Mouse (Mus musculus) retina, postnatal 7 days (tissue): ENCODE results near the gene Car7.
"Not testable (repeated sequence)": the region's sequence is repeated elsewhere in the genome, so short reads cannot be mapped to it uniquely, and the experiment has no call there.

Source experiments
- DNase-seq: peaks from one replicate; pipeline ENCODE4 v3.0.0-alpha.2; 2012; ENCODE audit warnings: low read depth, low spot score

Gene Car7

GRCm38 (mm10) chr8:104569559-104569958 is 35.1 kb downstream of the Car7 start:
- DNase-seq: peak; percentile 9

DNA sequence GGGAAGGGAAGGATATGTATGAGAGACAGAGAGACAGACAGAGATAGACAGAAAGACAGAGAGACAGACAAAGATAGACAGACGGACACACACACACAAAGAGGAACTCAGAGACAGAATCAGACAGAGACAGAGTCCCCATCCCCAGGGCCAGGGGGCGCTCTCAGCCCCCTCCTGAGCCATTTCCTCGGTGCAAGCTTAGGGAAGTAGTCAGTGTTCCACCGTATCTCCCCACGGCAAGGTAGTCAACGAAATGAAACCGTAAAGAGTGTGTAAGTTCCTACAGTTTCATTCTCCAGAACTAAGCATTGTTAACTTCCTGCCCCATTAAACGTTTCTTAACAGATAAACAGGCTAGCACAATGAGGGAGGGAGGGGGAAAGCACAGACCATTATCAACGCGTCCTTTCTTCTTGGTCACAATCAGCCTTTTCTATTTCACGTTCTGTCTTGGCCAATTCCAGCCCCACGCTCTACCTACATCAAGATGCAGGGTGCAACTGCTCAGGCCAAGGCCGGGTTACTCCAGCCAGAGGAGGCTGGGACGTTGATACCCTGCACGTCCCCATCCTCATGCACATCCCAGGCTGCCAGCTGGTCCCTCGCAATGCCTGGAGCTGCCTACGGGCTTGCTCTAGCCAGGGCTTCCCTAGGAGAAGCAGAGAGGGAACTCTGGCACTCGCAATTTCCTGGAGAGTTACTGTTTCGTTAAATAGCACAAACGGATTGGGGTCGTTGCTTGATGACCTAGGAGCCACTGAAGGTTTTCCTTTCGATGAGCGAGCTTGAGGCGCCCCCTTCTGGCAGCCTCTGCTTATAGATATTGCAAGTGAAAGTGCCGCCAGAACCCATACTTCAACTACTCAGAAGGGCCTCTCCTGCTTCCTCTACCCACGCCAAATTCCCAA is 36.2 kb downstream of the Car7 start:
- peak; percentile 74 for DNase-seq

DNA sequence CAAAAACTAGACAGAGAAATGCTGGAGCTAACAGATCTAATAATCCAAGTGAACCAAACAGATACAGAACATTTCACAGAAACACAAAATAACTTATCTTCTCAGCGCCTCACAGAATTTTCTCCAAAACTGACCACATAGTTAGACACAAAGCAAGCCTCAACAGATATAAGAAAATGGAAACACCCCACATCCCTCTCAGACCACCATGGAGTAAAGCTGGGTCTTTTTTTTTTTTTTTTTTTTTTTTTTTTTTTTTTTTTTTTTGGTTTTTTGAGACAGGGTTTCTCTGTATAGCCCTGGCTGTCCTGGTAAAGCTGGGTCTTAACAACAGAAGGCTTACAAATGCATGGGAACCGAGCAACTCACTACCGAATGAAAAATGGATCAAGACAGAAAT is 42.3 kb downstream of the Car7 start:
- DNase-seq: no peak

GRCm38 (mm10) chr8:104577606-104578005 is 43.1 kb downstream of the Car7 start:
- not testable (repeated sequence) for DNase-seq

DNA sequence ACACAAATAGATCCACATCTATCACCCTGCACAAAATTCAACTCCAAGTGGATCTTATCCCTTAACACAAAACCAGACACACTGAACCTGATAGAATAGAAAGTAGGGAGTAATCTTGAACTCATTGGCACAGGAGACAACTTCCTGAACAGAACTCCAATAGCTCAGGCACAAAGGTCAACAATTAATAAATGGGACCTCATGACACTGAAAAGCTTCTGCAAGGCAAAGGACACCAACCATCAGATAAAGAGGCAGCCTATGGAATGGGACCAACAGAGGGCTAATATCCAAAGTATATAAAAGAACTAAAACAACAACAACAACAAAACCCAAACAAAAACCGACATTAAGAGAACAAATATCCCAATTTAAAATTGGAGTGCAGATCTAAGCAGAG is 50.0 kb downstream of the Car7 start:
- DNase-seq: no peak

- DNase-seq: no peak
Measured at GRCm38 (mm10) chr8:104590284-104590683, 55.8 kb downstream of the Car7 start.

GRCm38 (mm10) chr8:104591133-104591834 is 56.8 kb downstream of the Car7 start, which contains the start of gene Pdp2:
Pdp2 (plus strand) TSS chr8:104591451.
- peak; percentile 84 for DNase-seq

DNA sequence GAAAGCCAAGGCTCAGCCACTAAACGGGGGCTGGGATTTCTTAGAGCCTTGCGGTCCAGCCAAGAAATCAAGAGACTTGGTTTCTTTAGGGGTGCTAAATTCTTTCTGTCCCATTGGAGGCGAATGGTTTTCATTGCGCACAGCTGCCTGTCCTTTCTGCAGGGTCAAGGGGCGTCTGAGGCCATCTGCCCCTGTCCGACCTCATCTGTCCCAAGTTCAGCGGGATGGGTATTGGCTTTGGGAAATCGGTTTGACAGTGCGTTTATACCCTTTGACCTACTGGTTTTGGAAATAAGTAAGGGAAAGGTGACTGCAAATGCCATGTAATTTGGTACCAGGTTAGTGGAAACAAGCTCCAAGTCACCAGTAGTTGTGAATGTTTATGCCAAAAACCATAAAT is 57.4 kb downstream of the Car7 start:
- no peak for DNase-seq

DNA sequence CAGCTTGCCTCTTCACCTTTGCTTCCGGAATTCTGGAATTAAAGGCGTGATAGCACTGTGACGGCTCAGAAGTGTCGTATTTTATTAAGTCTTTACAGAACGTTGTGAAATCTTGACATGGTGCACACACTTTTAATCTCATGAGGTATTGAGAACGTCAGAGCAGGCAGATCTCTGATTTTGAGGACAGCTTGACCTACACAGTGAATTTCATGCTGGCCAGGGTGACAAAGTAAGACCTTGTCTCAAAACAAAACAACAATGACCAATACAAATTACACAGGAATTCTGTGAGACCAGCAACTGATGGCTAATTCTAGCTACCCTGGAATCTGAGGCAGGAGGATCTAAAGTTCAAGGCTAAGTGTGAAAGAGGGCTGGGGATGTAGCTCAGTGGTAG is 58.1 kb downstream of the Car7 start:
- no peak for DNase-seq

- no peak for DNase-seq
Measured at GRCm38 (mm10) chr8:104593536-104594325, 59.2 kb downstream of the Car7 start.

DNA sequence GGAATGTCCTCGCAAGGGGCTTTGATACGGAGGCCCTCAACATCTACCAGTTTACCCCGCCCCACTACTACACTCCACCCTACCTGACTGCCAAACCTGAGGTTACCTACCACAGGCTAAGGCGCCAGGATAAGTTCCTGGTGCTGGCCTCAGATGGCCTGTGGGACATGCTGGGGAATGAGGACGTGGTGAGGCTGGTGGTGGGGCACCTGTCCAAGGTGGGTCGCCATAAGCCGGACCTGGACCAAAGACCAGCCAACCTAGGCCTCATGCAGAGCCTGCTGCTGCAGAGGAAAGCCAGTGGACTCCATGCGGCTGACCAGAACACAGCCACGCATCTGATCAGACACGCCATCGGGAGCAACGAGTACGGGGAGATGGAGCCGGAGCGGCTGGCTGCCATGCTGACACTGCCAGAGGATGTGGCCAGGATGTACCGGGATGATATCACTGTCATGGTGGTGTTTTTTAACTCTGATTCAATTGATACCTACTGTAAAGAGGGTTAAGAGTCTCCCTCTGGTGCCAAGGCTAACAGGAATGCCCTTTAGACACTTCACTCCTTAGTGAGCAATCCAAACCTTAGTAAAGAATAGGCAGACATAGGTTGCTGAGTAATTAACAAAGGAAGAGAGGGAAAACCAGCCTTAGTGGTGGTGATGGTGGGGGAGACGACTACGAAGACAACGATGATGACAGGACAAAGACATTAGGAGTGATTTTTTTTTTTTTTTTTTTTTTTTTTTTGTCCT is 60.3 kb downstream of the Car7 start:
- no peak for DNase-seq

DNA sequence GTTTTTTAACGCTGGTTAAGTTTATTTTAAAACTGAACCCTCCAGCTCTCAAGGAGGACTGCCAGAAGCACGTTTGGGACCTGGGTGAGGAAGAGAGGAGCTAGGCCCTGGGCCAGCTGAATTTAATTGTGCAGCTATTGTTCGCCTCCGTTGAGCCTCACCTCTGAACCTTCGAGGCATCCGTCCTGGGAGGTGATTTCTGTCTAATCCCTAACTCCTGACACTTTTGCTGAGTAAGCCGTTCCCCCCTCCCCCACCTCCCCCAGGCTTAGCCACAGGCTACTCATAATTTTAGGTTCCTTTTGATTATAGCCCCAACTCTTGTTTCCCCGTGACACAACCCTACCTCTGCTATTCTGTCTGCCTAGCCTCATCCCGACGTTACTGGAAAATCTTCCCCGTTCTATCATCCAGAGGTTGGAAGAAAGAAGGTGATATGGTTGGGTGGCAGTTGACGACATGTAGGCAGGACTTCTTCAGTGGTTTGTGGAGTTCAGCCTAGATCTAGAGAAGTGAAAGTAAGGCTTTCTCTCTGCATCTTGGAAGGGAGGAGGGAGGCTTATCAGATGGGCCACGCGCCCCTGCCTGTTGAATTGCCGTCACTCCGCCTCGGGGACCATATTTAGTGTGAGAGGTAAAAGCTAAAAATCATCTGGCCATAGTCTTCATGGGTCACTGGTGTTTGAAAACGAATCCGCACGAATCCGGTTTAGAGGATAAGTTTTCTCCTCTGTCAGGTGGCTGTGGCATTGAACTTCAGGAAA is 61.5 kb downstream of the Car7 start:
- DNase-seq: no peak

DNA sequence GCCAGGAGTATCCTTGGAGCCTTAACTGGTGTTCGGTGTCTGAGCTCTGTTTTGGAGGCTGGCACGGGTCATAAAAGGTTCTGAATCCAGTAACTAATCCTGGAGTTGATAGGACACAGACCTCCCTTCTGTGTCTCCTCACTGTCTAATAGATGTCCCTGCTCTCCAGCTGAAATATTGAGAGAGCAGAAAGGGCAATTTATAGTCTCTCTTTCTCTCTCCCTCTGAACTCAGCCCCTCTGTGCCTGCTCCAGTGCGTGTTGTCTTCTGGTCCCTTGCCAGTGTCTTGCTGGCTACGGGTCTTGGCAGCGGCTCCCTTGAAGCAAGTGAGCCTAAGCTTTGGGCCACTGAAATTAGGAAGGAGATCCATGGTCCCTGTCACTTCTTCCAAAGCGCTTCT is 63.2 kb downstream of the Car7 start:
- no peak for DNase-seq

GRCm38 (mm10) chr8:104598496-104598895 is 64.0 kb downstream of the Car7 start:
- no peak for DNase-seq
